Mouse (Mus musculus) heart, adult 2 months (tissue): ENCODE data around the gene Prokr2. TPM values are rescaled to one million over a fixed set of nuclear protein-coding genes. Genes with fewer than 3 reads are reported as not detected.
A peak's percentile ranks its signal among the peaks of the same experiment; 100 is the strongest.

Experiments
- DNase-seq, 2 experiments: peaks; one replicate each; pipeline ENCODE4 v3.0.0; 2021
- H3K27ac ChIP-seq: fragments of 200-600 bp; 2 replicates; pipeline ENCODE4 v1.8.1; 2022
- H3K27me3 ChIP-seq: fragments of 200-500 bp; 2 replicates; pipeline ENCODE4 v1.6.1; 2012; ENCODE audit warnings: mild to moderate bottlenecking, low read length, inconsistent platforms, mixed read lengths; ENCODE audit not compliant: control insufficient read depth, insufficient read depth
- H3K36me3 ChIP-seq: fragments of 200-500 bp; 2 replicates; pipeline ENCODE4 v1.6.1; 2012; ENCODE audit warnings: low read length, inconsistent platforms; ENCODE audit not compliant: control insufficient read depth, insufficient read depth
- H3K4me1 ChIP-seq: fragments of 200-500 bp; 2 replicates; pipeline ENCODE4 v1.6.1; 2011; ENCODE audit warnings: low read length; ENCODE audit not compliant: control insufficient read depth, insufficient read depth
- H3K4me3 ChIP-seq: fragments of 200-600 bp; 2 replicates; pipeline ENCODE4 v1.8.1; 2022
- H3K79me2 ChIP-seq: fragments of 200-500 bp; replicated peaks from 2 replicates; pipeline ENCODE4 v1.6.1; 2012; ENCODE audit warnings: mild to moderate bottlenecking, inconsistent platforms, low read length, moderate library complexity, mixed read lengths; ENCODE audit not compliant: control insufficient read depth, insufficient read depth
- H3K9ac ChIP-seq: fragments of 200-500 bp; 2 replicates; pipeline ENCODE4 v1.6.1; 2012; ENCODE audit warnings: low read depth, mild to moderate bottlenecking, control low read depth, inconsistent platforms, low read length, mixed read lengths
- CTCF ChIP-seq: fragments of 200-600 bp; IDR thresholded peaks from 2 replicates; pipeline ENCODE4 v1.8.1; 2022; ENCODE audit warnings: antibody characterized with exemption, mild to moderate bottlenecking, moderate library complexity
- EP300 ChIP-seq: fragments of 200-500 bp; IDR thresholded peaks from 2 replicates; pipeline ENCODE4 v1.6.1; 2011; ENCODE audit warnings: low read depth, low read length, control low read depth; ENCODE audit not compliant: insufficient read depth
- POLR2A ChIP-seq: fragments of 200-500 bp; IDR thresholded peaks from 2 replicates; pipeline ENCODE4 v1.6.1; 2011; ENCODE audit warnings: mild to moderate bottlenecking, low read depth, low read length, control low read depth; ENCODE audit not compliant: insufficient read depth
- WGBS: fragments of 180-500 bp; shearing (Covaris S2); methylation state at CpG from one replicate; pipeline ENCODE4 v1.1.7; 2018; 5-methylcytosine and 5-hydroxymethylcytosine counted together
- intact Hi-C: fragments of 180-260 bp; cut with DNase I; formaldehyde crosslinking; loops from one replicate; pipeline ENCODE4 v1.15.1; 2025
- polyA plus RNA-seq: library from polyadenylated mRNA; depleted of rRNA; stranded (reverse); fragments of >200 nt; gene quantifications from 2 replicates; pipeline ENCODE4 v1.2.3, GENCODE M21; 2012
- total RNA-seq, 2 experiments: library from RNA; stranded (reverse); gene quantifications; 2 replicates each; pipeline ENCODE4 v1.2.3; 2021

Prokr2 gene
- total and polyA plus RNA-seq, 3 experiments = 0.04 to 0.11 (median 0.08) TPM

DNA sequence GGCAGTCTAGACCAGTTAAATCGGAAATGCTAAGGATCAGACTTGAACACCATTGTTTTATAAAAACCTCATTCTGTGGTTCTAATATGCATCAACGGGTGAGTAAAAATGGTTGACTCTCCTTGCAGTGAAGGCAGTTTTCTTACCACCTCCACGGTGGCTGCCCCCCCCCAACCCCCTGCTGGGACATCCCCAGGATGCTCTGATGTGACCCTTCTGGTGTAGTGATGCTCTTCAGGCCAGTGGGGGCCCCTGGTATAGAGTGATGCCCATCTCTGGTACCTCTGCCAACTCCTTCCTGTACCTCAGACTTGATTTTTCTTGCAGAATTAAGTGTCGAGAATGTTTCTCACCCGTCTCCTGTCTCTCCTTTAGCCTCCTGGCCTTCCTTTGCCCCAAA lies 72.6 kb downstream of the Prokr2 start:
- Histone ChIP-seq H3K79me2 (no peaks in the 10 kb centered on the region), H3K36me3 (no peaks in the 10 kb centered on the region), H3K27me3 (no peaks in the 10 kb centered on the region), H3K4me1 (no peaks in the 10 kb centered on the region), H3K4me3 (no peak overlapping the region), H3K9ac (no peak overlapping the region), H3K27ac (no peak overlapping the region)
- peak in 1 of 2 experiments; percentile 10 for DNase-seq
- 84% methylated on average over 5 of the region's 5 CpGs for WGBS
- intact Hi-C loops = loop anchor here (10.0 kb wide), 1 partner anchor 592 kb away; no protein-coding TSS in a partner anchor
- no peak for TF ChIP-seq CTCF
- no peak for TF ChIP-seq EP300
- TF ChIP-seq POLR2A = no peak

DNA sequence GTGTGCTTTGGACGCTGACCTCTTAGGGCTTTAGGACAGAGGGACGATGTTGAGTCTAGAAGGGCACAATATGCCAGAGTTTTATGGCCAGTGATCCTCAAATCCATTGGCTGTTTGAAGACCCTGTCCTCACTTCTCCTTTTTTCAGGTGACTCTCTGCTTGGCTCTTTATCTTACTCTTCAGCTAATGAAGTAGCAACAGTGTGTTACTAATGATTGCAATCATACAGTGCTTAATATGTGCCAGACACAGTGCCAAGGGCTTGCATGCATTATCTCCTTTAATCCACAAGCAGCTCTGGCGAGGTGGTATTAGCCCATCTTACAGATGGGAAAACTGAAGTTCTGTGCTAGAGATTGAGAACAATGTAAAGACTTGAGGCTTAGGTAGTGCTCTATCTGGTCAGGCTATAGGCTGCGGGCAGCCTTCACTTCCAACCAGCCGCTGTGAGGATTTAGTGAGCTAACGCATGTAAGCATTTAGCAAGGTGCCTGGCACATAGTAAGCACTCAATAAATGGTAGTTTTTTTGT lies 75.8 kb downstream of the Prokr2 start:
- intact Hi-C loops = no loop called here
- Histone ChIP-seq H3K27ac (no peak overlapping the region), H3K79me2 (no peaks in the 10 kb centered on the region), H3K27me3 (no peaks in the 10 kb centered on the region), H3K4me1 (no peaks in the 10 kb centered on the region), H3K4me3 (no peak overlapping the region), H3K36me3 (no peaks in the 10 kb centered on the region), H3K9ac (no peak overlapping the region)
- TF ChIP-seq POLR2A = no peak
- no peak for TF ChIP-seq CTCF
- TF ChIP-seq EP300 = no peak
- DNase-seq = peak in 1 of 2 experiments; percentile 8
- 95% methylated on average over 6 of the region's 6 CpGs for WGBS

DNA sequence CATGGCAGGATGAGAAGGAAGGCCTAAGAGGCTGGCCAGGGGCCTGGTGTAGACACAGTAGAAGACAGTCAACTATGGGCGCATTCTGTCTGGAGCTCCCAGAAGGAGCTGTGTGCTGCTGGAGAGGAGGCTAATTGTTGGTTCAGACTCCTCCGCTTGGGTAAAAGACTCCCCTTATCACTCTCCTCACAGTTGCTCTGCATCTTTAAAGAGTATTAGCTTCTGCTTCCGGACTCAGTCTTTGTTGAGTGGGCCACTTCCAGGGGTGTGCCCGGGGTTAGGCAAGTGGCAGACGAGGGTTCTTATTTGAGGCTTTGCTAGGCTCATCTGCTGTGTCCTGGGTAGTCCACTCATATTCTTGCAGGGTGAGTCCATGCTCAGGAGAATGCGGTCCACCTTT lies 76.4 kb downstream of the Prokr2 start:
- H3K27me3 ChIP-seq = no peaks in the 10 kb centered on the region
- no peaks in the 10 kb centered on the region for H3K36me3 ChIP-seq
- H3K79me2 ChIP-seq = no peaks in the 10 kb centered on the region
- H3K4me3 ChIP-seq = no peak overlapping the region
- H3K4me1 ChIP-seq = no peaks in the 10 kb centered on the region
- WGBS = 89% methylated on average over 6 of the region's 6 CpGs
- DNase-seq = no peak
- no peak overlapping the region for H3K9ac ChIP-seq
- no peak overlapping the region for H3K27ac ChIP-seq
- no peak for TF ChIP-seq EP300
- no peak for TF ChIP-seq POLR2A
- no peak for TF ChIP-seq CTCF
- intact Hi-C loops = no loop called here

DNA sequence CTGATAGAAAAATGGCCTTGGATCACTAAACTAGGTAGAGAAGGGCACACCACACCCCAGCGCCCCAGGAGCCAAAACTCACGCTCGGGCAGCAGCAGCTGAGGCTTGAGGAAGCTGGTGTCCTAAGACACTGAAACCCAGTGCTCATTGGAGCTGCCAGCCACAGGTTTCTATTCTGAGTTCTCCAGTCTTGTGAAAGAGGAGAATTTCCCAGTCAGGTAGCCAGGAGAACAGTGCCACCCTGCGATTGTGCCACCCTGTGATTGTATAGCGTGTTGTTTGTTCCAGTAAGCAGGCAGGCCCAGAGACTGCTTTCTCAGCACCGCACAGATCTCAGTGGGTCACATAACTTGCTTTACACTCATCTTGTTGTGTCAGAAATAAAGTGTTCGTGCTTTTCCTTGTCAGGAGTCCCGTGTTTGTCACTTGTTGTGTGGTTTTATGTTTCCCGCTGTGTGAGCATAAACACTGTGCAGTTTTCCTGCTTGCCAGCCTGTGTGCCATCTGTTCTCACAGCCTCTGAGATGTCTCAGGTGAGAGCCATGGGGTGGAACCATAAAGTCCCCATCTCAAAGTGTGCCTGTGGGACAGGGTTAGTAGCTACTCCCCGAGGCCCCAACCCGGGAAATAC lies 77.9 kb downstream of the Prokr2 start:
- intact Hi-C loops = loop anchor here (2.0 kb wide), 1 partner anchor 45 kb away; the partner anchor contains the start of gene Cds2
- no peak overlapping the region for H3K27ac ChIP-seq
- TF ChIP-seq EP300 = no peak
- TF ChIP-seq CTCF = peak; percentile 52
- no peak for TF ChIP-seq POLR2A
- H3K4me1 ChIP-seq = no peaks in the 10 kb centered on the region; the same call in 1 of the 2 replicates
- WGBS = 91% methylated on average over 11 of the region's 11 CpGs
- H3K79me2 ChIP-seq = no peaks in the 10 kb centered on the region
- no peaks in the 10 kb centered on the region for H3K27me3 ChIP-seq
- H3K4me3 ChIP-seq = no peak overlapping the region
- no peaks in the 10 kb centered on the region for H3K36me3 ChIP-seq
- no peak for DNase-seq
- no peak overlapping the region for H3K9ac ChIP-seq

DNA sequence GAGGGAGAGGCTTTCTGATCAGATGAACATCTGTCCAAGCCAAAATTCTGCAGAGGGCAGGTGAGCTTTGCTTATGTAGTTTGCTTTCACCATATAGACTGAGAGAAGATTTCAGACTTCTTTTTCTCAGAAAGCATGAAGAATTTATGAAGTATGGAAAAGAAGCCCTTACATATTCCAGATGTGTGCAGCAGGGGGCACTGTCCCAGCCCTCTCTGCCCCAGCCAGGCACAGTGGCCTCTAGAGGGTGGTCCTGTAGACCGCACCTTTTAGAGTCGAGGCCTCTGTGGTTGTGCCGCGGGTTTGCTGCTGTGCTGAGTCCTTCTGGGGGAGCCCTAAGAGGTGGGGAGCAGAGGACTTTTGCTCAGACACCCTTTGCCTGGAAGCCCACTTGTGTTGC lies 79.3 kb downstream of the Prokr2 start:
- no peaks in the 10 kb centered on the region for H3K79me2 ChIP-seq
- H3K9ac ChIP-seq = no peak overlapping the region
- no peaks in the 10 kb centered on the region for H3K27me3 ChIP-seq
- no peak for TF ChIP-seq POLR2A
- TF ChIP-seq CTCF = peak; percentile 74
- no peak for TF ChIP-seq EP300
- intact Hi-C loops = loop anchor here (2.0 kb wide), 1 partner anchor 43 kb away; the partner anchor contains the start of gene Cds2
- no peak overlapping the region for H3K27ac ChIP-seq
- WGBS = 53% methylated on average over 4 of the region's 4 CpGs
- no peak for DNase-seq
- no peak overlapping the region for H3K4me3 ChIP-seq
- H3K4me1 ChIP-seq = no peaks in the 10 kb centered on the region; the same call in 1 of the 2 replicates
- no peaks in the 10 kb centered on the region for H3K36me3 ChIP-seq

DNA sequence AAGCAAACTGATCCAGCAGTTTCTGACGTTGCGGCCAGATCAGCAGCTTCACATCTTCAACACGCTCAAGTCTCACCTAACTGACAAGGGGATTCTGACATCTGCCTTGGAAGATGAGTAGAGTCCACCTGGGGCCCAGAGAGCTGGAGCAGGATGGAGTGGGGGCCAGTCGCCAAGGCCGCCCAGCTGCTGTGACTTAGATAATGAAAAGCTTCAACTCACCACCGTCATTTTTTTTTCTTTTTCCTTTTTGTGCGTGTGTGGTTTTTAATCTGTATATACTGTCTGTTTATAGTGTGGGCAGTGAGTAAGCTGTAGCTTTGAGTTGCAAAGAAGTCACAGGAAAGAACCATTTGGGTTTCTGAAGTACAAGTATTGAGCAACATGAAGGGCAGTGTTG lies 80.1 kb downstream of the Prokr2 start:
- no peaks in the 10 kb centered on the region; the same call in 1 of the 2 replicates for H3K4me1 ChIP-seq
- WGBS = 76% methylated on average over 7 of the region's 7 CpGs
- DNase-seq = no peak
- H3K79me2 ChIP-seq = no peaks in the 10 kb centered on the region
- intact Hi-C loops = no loop called here
- H3K27ac ChIP-seq = no peak overlapping the region
- no peak for TF ChIP-seq POLR2A
- no peak for TF ChIP-seq CTCF
- no peak for TF ChIP-seq EP300
- H3K27me3 ChIP-seq = no peaks in the 10 kb centered on the region
- no peak overlapping the region for H3K9ac ChIP-seq
- H3K36me3 ChIP-seq = no peaks in the 10 kb centered on the region
- no peak overlapping the region for H3K4me3 ChIP-seq
